Mouse (Mus musculus): ENCODE measurements around the gene Gm12216. TPM values are rescaled to one million over a fixed set of nuclear protein-coding genes. Genes with fewer than 3 reads are reported as not detected.

The Gm12216 gene
- polyA plus RNA-seq, 1 experiment: 1.6 TPM

DNA sequence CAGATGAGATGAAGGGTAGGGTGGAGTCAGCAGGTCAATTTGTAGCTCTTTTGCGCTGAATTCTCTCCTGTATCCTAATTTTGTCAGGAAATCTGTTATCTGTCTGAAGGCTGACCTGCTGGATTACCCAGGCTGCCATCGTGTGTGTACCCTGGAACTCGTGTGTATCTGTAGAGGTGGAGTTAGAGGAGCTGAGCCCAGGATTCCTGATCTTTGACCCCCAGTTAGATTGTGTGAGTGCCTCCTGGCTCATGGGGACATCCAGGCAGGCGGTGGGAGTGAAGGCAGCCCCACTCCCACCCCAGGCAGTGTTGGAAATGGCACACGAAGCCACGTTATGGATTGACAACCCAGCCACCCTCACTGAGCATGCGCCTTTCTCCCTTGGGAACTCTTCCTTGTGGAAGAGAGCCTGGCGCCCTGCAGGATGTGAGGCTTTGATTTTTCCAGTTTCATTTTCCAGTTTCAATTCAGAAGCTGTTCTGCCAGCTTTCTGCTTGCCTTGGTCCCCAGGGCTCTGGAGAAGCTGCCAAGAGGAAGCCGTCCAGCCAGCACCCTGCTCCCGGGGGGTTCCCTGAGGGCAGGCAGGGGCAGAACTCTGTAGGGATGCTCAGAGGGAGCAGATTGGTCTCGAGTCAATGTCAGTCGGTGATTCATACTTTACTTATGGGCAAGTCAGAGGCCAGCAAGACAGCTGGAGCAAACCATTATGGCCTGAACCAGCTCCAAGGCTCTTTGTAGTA, 62.5 kb downstream of the Gm12216 start:
- no peak overlapping the region for H3ac ChIP-seq (ENCODE audit: control insufficient read depth, insufficient read length)
- H3K4me3 ChIP-seq: peak overlapping the region; percentile 15
- TF ChIP-seq SRF (IDR thresholded peaks at IDR 0.05; ENCODE audit: control insufficient read depth, insufficient read length, low read depth) (no peak), MAX (IDR thresholded peaks at IDR 0.05; ENCODE audit: low read depth) (no peak), MYOD1 (IDR thresholded peaks at IDR 0.05; ENCODE audit: control insufficient read depth in 1 of 3, insufficient read length in 2 of 3, low read depth in 2 of 3) (peak in 2 of 3 experiments; percentile 80 to 83), E2F4 (IDR thresholded peaks at IDR 0.05; ENCODE audit: insufficient read depth) (peak; percentile 0), TCF12 (IDR thresholded peaks at IDR 0.05; ENCODE audit: insufficient read depth, poor library complexity, severe bottlenecking) (peak; percentile 67), POLR2A (IDR thresholded peaks at IDR 0.05; ENCODE audit: insufficient read length, low read depth) (peak; percentile 43), USF1 (IDR thresholded peaks at IDR 0.05; ENCODE audit: low read depth) (no peak), MYOG (IDR thresholded peaks at IDR 0.05; ENCODE audit: control insufficient read depth in 1 of 3, insufficient read depth in 1 of 3, insufficient read length in 2 of 3, low read depth in 2 of 3) (peak in 1 of 3 experiments; percentile 65)
- no peaks in the 10 kb centered on the region for H3K36me3 ChIP-seq (ENCODE audit: control insufficient read depth, insufficient read depth)
- no peaks in the 10 kb centered on the region for H3K79me2 ChIP-seq (ENCODE audit: control insufficient read depth, insufficient read depth)
- H3K4me2 ChIP-seq (ENCODE audit: low read depth): peak overlapping the region; percentile 77
- no peaks in the 10 kb centered on the region for H3K27me3 ChIP-seq (ENCODE audit: control insufficient read depth, insufficient read depth, insufficient read length)

DNA sequence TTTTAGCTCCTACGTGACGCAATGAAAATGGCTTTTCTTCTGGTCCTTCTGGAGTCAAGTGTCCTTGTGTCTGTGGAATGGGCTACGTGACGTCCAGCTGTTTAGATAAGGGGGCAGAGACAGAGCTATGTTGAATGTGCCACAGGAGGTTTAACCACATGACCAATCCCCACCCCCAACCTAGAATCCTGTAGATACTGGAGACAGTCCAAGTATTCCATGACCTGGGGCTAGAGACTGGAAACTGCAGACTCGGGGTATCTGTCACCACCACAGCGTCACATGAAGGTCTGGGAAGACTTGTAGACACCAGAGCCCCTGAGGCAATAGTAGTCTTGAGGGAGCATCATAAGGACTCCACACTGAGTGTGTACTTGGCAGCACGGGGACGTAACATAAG, 63.2 kb downstream of the Gm12216 start:
- TF ChIP-seq USF1 (IDR thresholded peaks at IDR 0.05; ENCODE audit: low read depth) (peak; percentile 67), REST (IDR thresholded peaks at IDR 0.05; ENCODE audit: insufficient read depth, insufficient read length) (no peak), MYOG (IDR thresholded peaks at IDR 0.05; ENCODE audit: control insufficient read depth in 1 of 3, insufficient read depth in 1 of 3, insufficient read length in 2 of 3, low read depth in 2 of 3) (no peak), MYOD1 (IDR thresholded peaks at IDR 0.05; ENCODE audit: control insufficient read depth in 1 of 3, insufficient read length in 2 of 3, low read depth in 2 of 3) (peak in 1 of 3 experiments; percentile 27), MAX (IDR thresholded peaks at IDR 0.05; ENCODE audit: low read depth) (no peak), SRF (IDR thresholded peaks at IDR 0.05; ENCODE audit: control insufficient read depth, insufficient read length, low read depth) (no peak), POLR2A (IDR thresholded peaks at IDR 0.05; ENCODE audit: insufficient read length, low read depth) (peak; percentile 1)
- H3ac ChIP-seq (ENCODE audit: control insufficient read depth, insufficient read length): peak overlapping the region; percentile 20
- no peaks in the 10 kb centered on the region for H3K27me3 ChIP-seq (ENCODE audit: control insufficient read depth, insufficient read depth, insufficient read length)
- H3K4me2 ChIP-seq (ENCODE audit: low read depth): peak overlapping the region; percentile 77
- no peaks in the 10 kb centered on the region for H3K79me2 ChIP-seq (ENCODE audit: control insufficient read depth, insufficient read depth)
- peak overlapping the region; percentile 15 for H3K4me3 ChIP-seq
- H3K36me3 ChIP-seq (ENCODE audit: control insufficient read depth, insufficient read depth): no peaks in the 10 kb centered on the region

DNA sequence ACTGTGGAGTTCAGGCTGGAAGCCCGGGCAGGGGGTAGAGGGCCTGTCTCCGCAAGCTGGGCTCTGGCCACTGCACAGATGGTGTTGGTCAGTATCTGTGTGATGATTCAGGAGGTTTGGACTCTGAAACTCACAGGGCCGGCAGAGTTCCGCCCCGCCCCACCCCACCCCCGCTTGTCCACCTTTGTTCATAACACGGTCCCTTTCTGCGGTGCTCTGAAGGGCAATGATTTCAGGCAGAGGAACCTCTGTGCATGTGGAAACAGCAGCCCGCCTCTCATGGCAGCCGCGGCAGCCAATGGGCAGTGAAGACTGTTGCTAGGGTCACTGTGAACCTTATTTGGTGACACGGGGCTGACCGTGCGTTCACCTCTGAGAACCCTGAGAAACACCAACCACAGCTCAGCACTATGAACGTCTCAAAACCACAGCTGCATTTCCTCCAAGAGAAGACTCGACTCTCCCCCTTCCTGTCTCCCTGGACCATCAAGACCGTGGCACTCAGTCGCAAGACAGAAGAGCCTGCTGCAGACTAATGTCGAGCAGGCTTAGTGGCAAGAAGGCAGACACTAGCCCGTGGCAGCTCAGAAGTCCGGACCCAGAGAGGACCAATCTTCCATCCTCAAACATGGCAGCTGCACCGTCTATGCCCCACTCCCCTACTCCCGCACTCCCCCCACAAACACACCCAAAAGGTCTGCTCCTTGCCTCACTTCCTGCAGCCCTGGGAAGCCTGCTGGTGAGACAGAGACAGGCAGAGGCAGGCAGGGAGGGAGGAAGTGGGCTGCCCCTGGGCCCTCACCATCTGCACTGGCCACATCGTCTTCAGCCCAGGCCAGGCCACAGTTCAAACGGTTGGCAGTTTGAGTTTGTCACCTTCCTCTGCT, 64.1 kb downstream of the Gm12216 start:
- Histone ChIP-seq H3K36me3 (ENCODE audit: control insufficient read depth, insufficient read depth) (no peaks in the 10 kb centered on the region), H3K4me3 (peak overlapping the region; percentile 15), H3K4me2 (ENCODE audit: low read depth) (peak overlapping the region; percentile 80), H3K79me2 (ENCODE audit: control insufficient read depth, insufficient read depth) (no peaks in the 10 kb centered on the region), H3K27me3 (ENCODE audit: control insufficient read depth, insufficient read depth, insufficient read length) (no peaks in the 10 kb centered on the region), H3ac (ENCODE audit: control insufficient read depth, insufficient read length) (peak overlapping the region; percentile 20)
- TF ChIP-seq E2F4 (IDR thresholded peaks at IDR 0.05; ENCODE audit: insufficient read depth) (no peak), SRF (IDR thresholded peaks at IDR 0.05; ENCODE audit: control insufficient read depth, insufficient read length, low read depth) (peak; percentile 90), POLR2A (IDR thresholded peaks at IDR 0.05; ENCODE audit: insufficient read length, low read depth) (peak; percentile 72), MYOD1 (IDR thresholded peaks at IDR 0.05; ENCODE audit: control insufficient read depth in 1 of 3, insufficient read length in 2 of 3, low read depth in 2 of 3) (peak in 2 of 3 experiments; percentile 24 to 70), TCF3 (IDR thresholded peaks at IDR 0.05; ENCODE audit: insufficient read length, low read depth) (no peak), TCF12 (IDR thresholded peaks at IDR 0.05; ENCODE audit: insufficient read depth, poor library complexity, severe bottlenecking) (peak; percentile 52), POLR2AphosphoS2 (IDR thresholded peaks at IDR 0.05; ENCODE audit: insufficient read length, low read depth) (peak; percentile 69), MYOG (IDR thresholded peaks at IDR 0.05; ENCODE audit: control insufficient read depth in 1 of 3, insufficient read depth in 1 of 3, insufficient read length in 2 of 3, low read depth in 2 of 3) (peak in 2 of 3 experiments; percentile 35 to 80), MAX (IDR thresholded peaks at IDR 0.05; ENCODE audit: low read depth) (no peak)

DNA sequence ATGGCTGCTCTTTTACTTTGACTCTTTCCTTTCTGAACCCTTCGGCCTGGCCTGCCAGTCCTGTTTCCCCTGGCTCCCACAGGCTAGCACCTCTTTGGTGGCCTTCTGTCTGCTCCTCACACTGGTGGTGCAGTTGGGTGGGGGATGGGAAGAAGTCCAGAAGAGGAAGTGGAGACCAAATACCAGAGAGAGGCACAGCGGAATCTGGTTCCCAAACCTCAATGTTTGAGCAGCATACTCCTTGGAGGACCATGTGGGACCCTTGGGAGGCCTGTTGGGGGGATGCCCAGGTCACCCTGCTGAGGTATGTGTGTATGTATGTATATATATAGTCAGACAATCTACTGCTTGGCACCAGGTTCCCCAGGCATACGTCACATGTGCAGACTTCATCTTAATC, 65.0 kb downstream of the Gm12216 start:
- Histone ChIP-seq H3K4me3 (peak overlapping the region; percentile 15), H3ac (ENCODE audit: control insufficient read depth, insufficient read length) (no peak overlapping the region), H3K36me3 (ENCODE audit: control insufficient read depth, insufficient read depth) (no peaks in the 10 kb centered on the region), H3K79me2 (ENCODE audit: control insufficient read depth, insufficient read depth) (no peaks in the 10 kb centered on the region), H3K4me2 (ENCODE audit: low read depth) (peak overlapping the region; percentile 80), H3K27me3 (ENCODE audit: control insufficient read depth, insufficient read depth, insufficient read length) (no peaks in the 10 kb centered on the region)
- TF ChIP-seq MYOG (IDR thresholded peaks at IDR 0.05; ENCODE audit: control insufficient read depth in 1 of 3, insufficient read depth in 1 of 3, insufficient read length in 2 of 3, low read depth in 2 of 3): no peak
- no peak for TF ChIP-seq E2F4 (IDR thresholded peaks at IDR 0.05; ENCODE audit: insufficient read depth)
- no peak for TF ChIP-seq MAX (IDR thresholded peaks at IDR 0.05; ENCODE audit: low read depth)
- TF ChIP-seq POLR2A (IDR thresholded peaks at IDR 0.05; ENCODE audit: insufficient read length, low read depth): no peak
- no peak for TF ChIP-seq REST (IDR thresholded peaks at IDR 0.05; ENCODE audit: insufficient read depth, insufficient read length)
- TF ChIP-seq SRF (IDR thresholded peaks at IDR 0.05; ENCODE audit: control insufficient read depth, insufficient read length, low read depth): no peak
- TF ChIP-seq MYOD1 (IDR thresholded peaks at IDR 0.05; ENCODE audit: control insufficient read depth in 1 of 3, insufficient read length in 2 of 3, low read depth in 2 of 3): no peak
- TF ChIP-seq POLR2AphosphoS2 (IDR thresholded peaks at IDR 0.05; ENCODE audit: insufficient read length, low read depth): no peak
- no peak for TF ChIP-seq TCF3 (IDR thresholded peaks at IDR 0.05; ENCODE audit: insufficient read length, low read depth)
- TF ChIP-seq CEBPB (IDR thresholded peaks at IDR 0.05; ENCODE audit: insufficient read depth, poor library complexity, severe bottlenecking): no peak
- TF ChIP-seq USF1 (IDR thresholded peaks at IDR 0.05; ENCODE audit: low read depth): no peak
- no peak for TF ChIP-seq TCF12 (IDR thresholded peaks at IDR 0.05; ENCODE audit: insufficient read depth, poor library complexity, severe bottlenecking)

All from myocyte (in vitro differentiated cells).